Mouse (Mus musculus): ENCODE measurements around the gene Hoxc6. TPM values are rescaled to one million over a fixed set of nuclear protein-coding genes. Genes with fewer than 3 reads are reported as not detected.

Hoxc6 gene
- polyA plus RNA-seq (2016; fragmentation: Nextera tagmentation; extraction: Ambion mirVana): not detected in 2 replicates

DNA sequence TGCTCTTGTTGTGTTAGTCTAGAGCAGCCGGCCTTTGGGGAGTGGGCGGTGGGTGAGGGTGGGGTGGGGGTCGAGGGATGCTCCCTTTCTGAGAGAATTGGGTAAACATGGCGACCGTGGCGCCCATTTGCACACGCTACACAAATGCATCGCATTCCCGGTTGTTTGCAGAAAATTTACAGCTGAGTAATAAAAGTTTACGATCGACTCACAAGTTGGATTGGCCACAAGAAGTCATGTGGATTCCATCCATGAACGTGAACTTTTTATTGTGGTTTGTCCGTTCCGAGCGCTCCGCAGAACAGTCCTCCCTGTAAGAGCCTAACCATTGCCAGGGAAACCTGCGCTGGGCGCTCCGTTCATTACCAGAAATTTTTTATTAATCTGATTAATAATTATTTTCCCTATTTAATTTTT lies at the start of gene Hoxc6:
TSS of gene Hoxc6 (plus strand) at position 319 of the 417 bp plus-strand sequence.
- DNase-seq (ENCODE audit: low spot score): no peak
- Histone ChIP-seq H3K27ac (no peak within 1 kb of the TSS), H3K27me3 (ENCODE audit: insufficient read depth, poor library complexity, severe bottlenecking) (peaks cover 100% of the 10 kb centered on the region), H3K9me3 (no peaks in the 10 kb centered on the region), H3K4me1 (replicated peaks) (peaks cover 9% of the 10 kb centered on the region), H3K36me3 (no peaks in the 10 kb centered on the region), H3K4me3 (peak within 1 kb of the TSS; percentile 42)
- WGBS: 1% methylated on average over 19 of the region's 19 CpGs

DNA sequence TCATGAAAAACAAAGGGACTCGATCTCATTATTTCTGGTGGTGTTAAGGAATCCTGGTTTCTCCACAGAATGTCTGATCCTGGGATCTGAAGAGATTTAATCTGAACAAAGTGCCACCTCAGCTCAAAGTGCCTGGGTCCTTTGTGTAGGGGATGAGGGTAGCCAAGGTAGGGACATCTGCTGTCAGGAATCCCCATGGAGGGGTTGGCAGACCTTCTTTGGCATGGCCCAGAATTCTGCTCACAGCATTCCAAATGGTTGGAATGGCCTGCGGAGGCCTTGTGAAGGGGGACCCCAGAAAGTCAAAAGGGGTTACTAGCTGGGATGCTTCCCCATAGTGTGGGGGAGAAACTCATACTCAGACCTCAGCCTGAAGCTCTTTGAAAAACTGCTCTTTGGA lies 49.2 kb upstream of the Hoxc6 start:
- peaks cover 100% of the 10 kb centered on the region for H3K27me3 ChIP-seq (ENCODE audit: insufficient read depth, poor library complexity, severe bottlenecking)
- H3K27ac ChIP-seq: no peak overlapping the region
- 14% methylated on average over 2 of the region's 2 CpGs for WGBS
- H3K9me3 ChIP-seq: no peaks in the 10 kb centered on the region
- H3K36me3 ChIP-seq: no peaks in the 10 kb centered on the region
- no peak overlapping the region for H3K4me3 ChIP-seq
- no peak for DNase-seq (ENCODE audit: low spot score)
- H3K4me1 ChIP-seq (replicated peaks): no peaks in the 10 kb centered on the region

DNA sequence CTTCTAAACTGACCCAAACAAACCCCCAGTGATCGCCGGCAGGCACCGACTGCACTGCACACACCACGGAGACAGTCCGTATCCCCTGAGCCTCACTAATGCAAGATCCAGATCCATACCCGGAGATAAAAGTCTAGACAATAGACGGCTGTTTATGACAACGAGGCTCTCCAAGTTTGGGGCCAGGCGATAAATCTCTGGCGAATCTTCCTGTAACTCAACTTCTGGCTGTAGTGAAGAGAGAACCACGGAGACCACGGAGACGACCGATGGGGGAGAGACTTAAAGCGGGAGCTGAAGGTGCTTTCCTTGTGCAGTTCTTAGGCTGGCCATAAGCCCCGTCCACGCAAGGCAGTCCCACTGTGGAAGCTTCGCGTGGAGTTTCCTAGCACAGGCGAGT lies 48.4 kb upstream of the Hoxc6 start:
- Histone ChIP-seq H3K4me3 (no peak overlapping the region), H3K4me1 (replicated peaks) (no peaks in the 10 kb centered on the region), H3K27ac (no peak overlapping the region), H3K27me3 (ENCODE audit: insufficient read depth, poor library complexity, severe bottlenecking) (peaks cover 100% of the 10 kb centered on the region), H3K9me3 (no peaks in the 10 kb centered on the region), H3K36me3 (no peaks in the 10 kb centered on the region)
- DNase-seq (ENCODE audit: low spot score): peak; percentile 41
- WGBS: 3% methylated on average over 20 of the region's 20 CpGs

DNA sequence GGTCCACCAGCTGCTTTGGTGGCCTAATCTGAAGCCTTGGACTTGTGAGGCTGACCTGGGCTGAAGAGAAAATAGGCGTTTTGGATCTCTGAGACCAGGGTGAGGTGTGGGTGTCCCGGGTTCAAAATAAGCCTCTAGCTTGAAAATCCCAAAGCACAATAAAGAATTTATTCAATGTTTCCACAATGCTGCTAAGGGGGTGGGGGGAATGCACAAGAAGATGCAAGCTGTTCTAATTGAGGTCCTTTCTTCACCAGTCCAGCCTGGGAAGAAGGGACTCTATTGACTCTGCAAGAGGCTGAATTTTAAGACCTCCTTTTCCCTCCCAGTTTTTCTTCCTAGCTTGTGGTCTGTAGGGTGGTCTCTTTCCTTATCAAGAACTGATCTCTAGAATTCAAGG lies 47.2 kb upstream of the Hoxc6 start:
- peaks cover 100% of the 10 kb centered on the region for H3K27me3 ChIP-seq (ENCODE audit: insufficient read depth, poor library complexity, severe bottlenecking)
- H3K4me3 ChIP-seq: no peak overlapping the region
- H3K4me1 ChIP-seq (replicated peaks): no peaks in the 10 kb centered on the region; the same call in 1 of the 2 replicates
- no peaks in the 10 kb centered on the region for H3K9me3 ChIP-seq
- 13% methylated on average over 2 of the region's 2 CpGs for WGBS
- DNase-seq (ENCODE audit: low spot score): no peak
- no peak overlapping the region for H3K27ac ChIP-seq
- no peaks in the 10 kb centered on the region for H3K36me3 ChIP-seq

DNA sequence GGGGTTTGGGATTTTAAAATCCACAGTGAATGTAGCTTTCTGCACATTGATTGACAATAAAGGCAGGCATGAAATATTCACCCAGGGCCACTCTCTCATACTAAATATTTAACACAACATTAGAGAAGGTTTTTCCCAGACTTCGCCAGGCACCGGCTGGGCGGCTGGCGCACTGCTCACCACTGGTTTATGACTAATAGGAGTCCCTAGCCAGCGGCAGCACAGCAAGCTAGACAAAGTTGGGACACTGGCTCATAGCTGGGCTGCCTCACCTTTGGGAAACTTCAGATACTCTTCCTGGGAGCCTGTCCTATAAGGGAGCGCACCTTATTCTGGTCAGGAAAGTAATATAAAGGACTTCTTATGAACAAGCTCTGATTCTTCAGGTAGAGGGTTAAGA lies 44.5 kb upstream of the Hoxc6 start:
- DNase-seq (ENCODE audit: low spot score): no peak
- Histone ChIP-seq H3K27ac (no peak overlapping the region), H3K36me3 (no peaks in the 10 kb centered on the region), H3K27me3 (ENCODE audit: insufficient read depth, poor library complexity, severe bottlenecking) (peaks cover 100% of the 10 kb centered on the region), H3K4me1 (replicated peaks) (no peaks in the 10 kb centered on the region; the same call in 1 of the 2 replicates), H3K4me3 (no peak overlapping the region), H3K9me3 (no peaks in the 10 kb centered on the region)
- 3% methylated on average over 6 of the region's 6 CpGs for WGBS

DNA sequence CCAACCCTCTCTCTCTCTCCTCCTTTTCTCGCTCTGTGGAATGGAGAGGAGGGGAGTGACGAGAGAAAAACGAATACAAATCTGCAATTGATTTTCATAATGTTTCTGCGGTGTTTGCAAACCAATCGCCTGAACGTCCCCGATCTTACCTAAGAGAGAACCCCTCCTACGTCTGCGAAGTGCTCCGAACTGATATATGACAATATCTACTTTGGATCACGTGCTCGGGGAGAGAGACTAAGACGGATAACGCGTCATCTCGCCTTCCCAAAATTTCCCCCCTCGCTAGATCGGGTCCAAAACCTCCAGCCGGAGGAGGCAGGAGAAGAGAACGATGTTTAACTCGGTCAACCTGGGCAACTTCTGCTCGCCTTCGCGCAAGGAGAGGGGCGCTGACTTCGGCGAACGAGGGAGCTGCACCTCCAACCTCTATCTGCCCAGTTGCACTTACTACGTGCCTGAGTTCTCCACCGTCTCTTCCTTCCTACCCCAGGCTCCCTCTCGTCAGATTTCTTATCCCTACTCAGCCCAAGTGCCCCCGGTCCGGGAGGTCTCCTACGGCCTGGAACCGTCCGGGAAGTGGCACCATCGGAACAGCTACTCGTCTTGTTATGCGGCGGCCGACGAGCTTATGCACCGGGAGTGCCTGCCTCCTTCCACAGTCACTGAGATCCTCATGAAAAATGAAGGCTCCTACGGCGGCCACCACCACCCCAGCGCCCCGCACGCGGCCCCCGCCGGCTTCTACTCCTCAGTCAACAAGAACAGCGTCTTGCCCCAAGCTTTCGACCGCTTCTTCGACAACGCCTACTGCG lies 43.7 kb upstream of the Hoxc6 start, which contains the start of gene Hoxc11:
TSS of gene Hoxc11 (plus strand) at position 236 of the 815 bp plus-strand sequence.
- DNase-seq (ENCODE audit: low spot score): peak; percentile 61
- no peaks in the 10 kb centered on the region for H3K9me3 ChIP-seq
- H3K27me3 ChIP-seq (ENCODE audit: insufficient read depth, poor library complexity, severe bottlenecking): peaks cover 100% of the 10 kb centered on the region
- WGBS: under 1% methylated on average over 57 of the region's 57 CpGs
- H3K27ac ChIP-seq: no peak within 1 kb of the TSS
- no peak within 1 kb of the TSS for H3K4me3 ChIP-seq
- H3K4me1 ChIP-seq (replicated peaks): no peaks in the 10 kb centered on the region; the same call in 1 of the 2 replicates
- no peaks in the 10 kb centered on the region for H3K36me3 ChIP-seq

DNA sequence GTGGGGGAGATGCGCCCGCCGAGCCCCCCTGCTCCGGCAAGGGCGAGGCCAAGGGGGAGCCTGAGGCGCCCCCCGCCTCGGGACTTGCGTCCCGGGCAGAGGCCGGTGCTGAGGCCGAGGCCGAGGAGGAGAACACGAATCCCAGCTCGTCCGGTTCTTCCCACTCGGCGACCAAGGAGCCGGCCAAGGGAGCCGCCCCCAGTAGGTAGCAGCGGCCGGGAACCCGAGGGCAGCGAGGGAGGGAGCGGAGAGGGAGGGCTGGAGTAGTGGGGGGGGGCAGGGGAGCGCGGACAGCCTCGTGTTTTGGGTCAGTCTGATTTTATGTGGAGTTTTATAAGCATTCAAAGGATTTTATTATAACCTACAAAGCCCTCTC lies 43.1 kb upstream of the Hoxc6 start:
- Histone ChIP-seq H3K27me3 (ENCODE audit: insufficient read depth, poor library complexity, severe bottlenecking) (peaks cover 100% of the 10 kb centered on the region), H3K36me3 (no peaks in the 10 kb centered on the region), H3K4me3 (no peak overlapping the region), H3K9me3 (no peaks in the 10 kb centered on the region), H3K4me1 (replicated peaks) (no peaks in the 10 kb centered on the region; the same call in 1 of the 2 replicates), H3K27ac (no peak overlapping the region)
- no peak for DNase-seq (ENCODE audit: low spot score)
- WGBS: under 1% methylated on average over 28 of the region's 28 CpGs

DNA sequence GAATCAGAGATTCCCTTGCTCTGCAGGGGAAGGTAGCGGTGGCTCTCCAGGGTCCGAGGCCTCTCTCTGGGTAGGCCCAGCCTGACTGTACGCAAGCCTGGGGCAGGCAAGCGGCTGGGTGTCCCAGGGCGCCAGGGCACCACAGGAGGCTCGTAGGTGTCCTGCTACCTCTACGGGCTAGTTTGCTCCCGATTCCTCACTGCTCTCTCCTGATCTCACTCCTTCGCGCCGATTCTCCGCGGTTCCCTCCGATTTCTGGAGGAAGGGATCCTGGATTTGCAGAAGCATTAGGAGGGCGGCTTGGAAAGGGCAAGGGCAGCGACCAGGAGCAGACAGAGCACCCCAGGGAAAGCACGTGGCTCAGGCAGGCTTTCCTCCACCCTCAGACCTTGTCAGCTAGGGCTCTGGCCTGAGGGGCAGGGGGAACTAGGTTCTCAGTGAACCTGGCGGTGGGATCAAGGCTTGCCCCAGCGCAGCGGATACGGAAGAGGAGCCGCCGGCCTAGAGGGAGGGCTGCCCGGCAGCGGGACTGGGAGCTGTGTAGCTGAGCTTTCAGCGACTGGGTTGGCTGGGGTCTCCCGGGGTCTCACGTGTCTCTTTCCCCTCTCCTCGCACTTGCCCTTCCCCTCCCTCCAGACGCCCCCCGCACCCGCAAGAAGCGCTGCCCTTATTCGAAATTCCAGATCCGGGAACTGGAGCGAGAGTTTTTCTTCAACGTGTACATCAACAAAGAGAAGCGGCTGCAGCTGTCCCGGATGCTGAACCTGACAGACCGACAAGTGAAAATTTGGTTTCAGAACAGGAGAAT lies 42.0 kb upstream of the Hoxc6 start:
- peaks cover 100% of the 10 kb centered on the region for H3K27me3 ChIP-seq (ENCODE audit: insufficient read depth, poor library complexity, severe bottlenecking)
- H3K4me1 ChIP-seq (replicated peaks): no peaks in the 10 kb centered on the region; the same call in 1 of the 2 replicates
- no peaks in the 10 kb centered on the region for H3K9me3 ChIP-seq
- no peak overlapping the region for H3K4me3 ChIP-seq
- DNase-seq (ENCODE audit: low spot score): peak; percentile 75
- H3K36me3 ChIP-seq: no peaks in the 10 kb centered on the region
- no peak overlapping the region for H3K27ac ChIP-seq
- WGBS: under 1% methylated on average over 40 of the region's 40 CpGs

DNA sequence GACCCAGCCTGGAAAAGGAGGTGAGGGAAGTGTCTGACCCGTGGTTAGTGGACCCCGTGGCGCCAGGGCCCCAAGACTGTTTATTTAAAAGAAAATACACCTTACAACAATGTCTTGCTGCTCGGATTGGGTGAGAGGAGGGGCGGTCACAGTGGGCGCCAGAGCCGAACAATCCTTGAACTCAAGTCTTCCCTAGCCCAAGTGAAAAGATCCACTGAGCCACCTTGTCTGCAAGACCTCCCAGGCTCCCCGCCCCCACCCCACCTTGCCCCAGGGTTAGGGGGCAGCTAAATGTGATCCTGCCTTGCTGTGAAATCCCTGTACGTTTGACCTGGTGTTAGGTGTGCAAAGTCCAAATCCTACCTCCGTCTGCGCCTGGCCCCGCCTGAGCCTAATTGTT lies 41.2 kb upstream of the Hoxc6 start:
- Histone ChIP-seq H3K4me3 (no peak overlapping the region), H3K4me1 (replicated peaks) (no peaks in the 10 kb centered on the region; the same call in 1 of the 2 replicates)

DNA sequence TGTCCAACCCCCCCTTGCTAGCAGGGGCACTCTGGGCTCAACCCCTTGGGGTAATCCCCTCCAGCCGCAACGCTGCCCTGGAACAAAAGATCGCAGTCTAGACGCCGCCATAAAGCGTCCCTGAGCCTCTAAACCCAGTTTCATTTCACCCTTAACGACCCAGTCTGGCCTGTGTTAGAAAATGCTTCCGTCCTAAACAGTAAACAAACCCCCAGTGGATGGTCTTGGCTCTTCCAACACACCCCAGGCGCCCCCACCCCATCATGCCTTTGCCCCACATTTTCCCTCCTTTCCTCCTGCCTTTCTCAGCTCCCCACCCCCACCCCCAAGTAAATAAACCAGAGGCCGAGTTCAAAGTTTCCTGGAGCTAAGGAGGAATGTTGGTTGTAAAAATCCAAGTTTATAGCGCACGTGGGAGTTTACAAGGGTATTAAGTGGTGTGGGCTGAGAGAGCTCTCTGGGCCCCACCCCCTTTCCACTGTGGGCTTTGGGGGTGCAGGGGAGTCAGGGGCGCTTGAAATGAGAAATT lies 38.3 kb upstream of the Hoxc6 start:
- Histone ChIP-seq H3K27me3 (ENCODE audit: insufficient read depth, poor library complexity, severe bottlenecking) (peaks cover 100% of the 10 kb centered on the region), H3K4me3 (no peak overlapping the region), H3K4me1 (replicated peaks) (no peaks in the 10 kb centered on the region; the same call in 1 of the 2 replicates), H3K9me3 (no peaks in the 10 kb centered on the region), H3K36me3 (no peaks in the 10 kb centered on the region), H3K27ac (no peak overlapping the region)
- no peak for DNase-seq (ENCODE audit: low spot score)
- WGBS: under 1% methylated on average over 13 of the region's 13 CpGs

More for the DNA sequence above, 41.2 kb upstream of the Hoxc6 start:
- H3K27ac ChIP-seq: no peak overlapping the region
- H3K27me3 ChIP-seq (ENCODE audit: insufficient read depth, poor library complexity, severe bottlenecking): peaks cover 100% of the 10 kb centered on the region
- H3K9me3 ChIP-seq: no peaks in the 10 kb centered on the region
- no peaks in the 10 kb centered on the region for H3K36me3 ChIP-seq
- DNase-seq (ENCODE audit: low spot score): no peak
- under 1% methylated on average over 12 of the region's 12 CpGs for WGBS

DNA sequence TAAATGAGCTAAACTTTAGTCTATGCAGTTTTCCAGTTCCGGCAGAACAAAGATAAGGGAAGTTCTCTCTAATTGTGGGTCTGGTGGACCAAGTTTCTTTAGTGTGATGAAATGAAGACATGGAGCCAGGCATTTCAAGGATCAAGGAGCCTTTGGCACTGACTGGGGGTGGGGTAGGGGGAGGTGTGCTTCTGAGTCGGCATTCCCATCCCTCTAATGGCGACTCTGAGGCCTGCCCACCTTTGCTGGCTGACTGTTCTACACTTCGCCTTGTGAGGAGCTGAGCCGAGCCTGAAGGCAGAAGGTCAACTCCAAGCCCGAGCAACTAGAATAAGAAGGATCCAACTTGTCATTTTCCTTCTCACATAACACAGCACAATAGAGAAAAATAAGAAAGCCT lies 36.3 kb upstream of the Hoxc6 start:
- Histone ChIP-seq H3K4me3 (no peak overlapping the region), H3K27ac (no peak overlapping the region), H3K4me1 (replicated peaks) (no peaks in the 10 kb centered on the region; the same call in 1 of the 2 replicates), H3K27me3 (ENCODE audit: insufficient read depth, poor library complexity, severe bottlenecking) (peaks cover 100% of the 10 kb centered on the region), H3K36me3 (no peaks in the 10 kb centered on the region), H3K9me3 (no peaks in the 10 kb centered on the region)
- 6% methylated on average over 6 of the region's 6 CpGs for WGBS
- DNase-seq (ENCODE audit: low spot score): no peak

DNA sequence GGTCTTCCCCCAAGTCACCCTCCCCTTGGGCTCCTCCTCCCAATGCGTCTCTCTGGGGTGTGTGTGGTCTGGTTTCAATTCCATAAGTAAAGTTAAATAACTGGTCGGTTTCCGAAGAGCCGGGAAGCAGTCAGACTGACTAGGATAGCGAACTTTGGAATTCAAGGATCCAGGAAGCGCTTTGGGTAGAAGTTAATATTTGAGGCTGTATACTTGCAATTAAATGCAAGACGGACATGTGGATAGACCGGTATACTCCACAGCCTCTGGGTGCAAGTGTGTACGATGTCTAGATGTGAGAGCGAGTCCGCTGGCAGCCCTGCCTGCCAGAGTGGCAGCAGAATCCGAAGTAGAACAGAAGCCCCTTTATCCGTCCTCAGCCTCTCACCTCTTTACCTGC lies 35.6 kb upstream of the Hoxc6 start:
- peak; percentile 53 for DNase-seq (ENCODE audit: low spot score)
- no peaks in the 10 kb centered on the region for H3K36me3 ChIP-seq
- H3K27ac ChIP-seq: no peak overlapping the region
- H3K4me3 ChIP-seq: no peak overlapping the region
- 2% methylated on average over 13 of the region's 13 CpGs for WGBS
- no peaks in the 10 kb centered on the region; the same call in 1 of the 2 replicates for H3K4me1 ChIP-seq (replicated peaks)
- H3K27me3 ChIP-seq (ENCODE audit: insufficient read depth, poor library complexity, severe bottlenecking): peaks cover 100% of the 10 kb centered on the region
- H3K9me3 ChIP-seq: no peaks in the 10 kb centered on the region

Measured in hindbrain, embryonic 10.5 days (tissue).